Mouse (Mus musculus) midbrain, embryonic 11.5 days (tissue): ENCODE data around the gene Piga. TPM values are rescaled to one million over a fixed set of nuclear protein-coding genes. Genes with fewer than 3 reads are reported as not detected.

ENCODE experiments used
- polyA plus RNA-seq: library from polyadenylated mRNA; unstranded; fragments of >200 nt; fragmentation: Nextera tagmentation; extraction: Ambion mirVana; gene quantifications from 2 replicates; pipeline ENCODE4 v1.2.1, GENCODE M21; 2014

Piga gene
- polyA plus RNA-seq, 1 experiment from 2014 or later = 15.8 TPM

Other genes with a start within 250 kb of the Piga start
- 0.52 and 0.66 TPM in 2 replicates for gene Bmx, start 161.6 kb upstream of the Piga start, polyA plus RNA-seq
- gene Pir, start 150.4 kb upstream of the Piga start, polyA plus RNA-seq = 6.4 and 6.7 TPM in 2 replicates
- 0.79 and 1.0 TPM in 2 replicates for gene Vegfd, start 46.4 kb upstream of the Piga start, polyA plus RNA-seq
- gene Asb11, start 17.2 kb downstream of the Piga start, polyA plus RNA-seq = not detected in 2 replicates
- 0.37 and 0.63 TPM in 2 replicates for gene Asb9, start 86.5 kb downstream of the Piga start, polyA plus RNA-seq